Mouse (Mus musculus) Patski (cell line): ENCODE measurements at regions not wholly inside any gene's neighbourhood (a gene's known extent, or its start where the extent isn't known, plus 50 kb on each side); places are given as distances from the start of the nearest gene placed in this dataset.

ENCODE experiments used
- ATAC-seq: fragments of 100-300 bp; one replicate; pipeline ENCODE4 v1.8.0; 2021
- CTCF ChIA-PET: fragments of 350-600 bp; sonication (Branson Sonifier 250); formaldehyde crosslinking; loops from one replicate; lab custom pipeline; 2022; ENCODE audit warnings: inconsistent platforms; lab: Charles Lee
- POLR2A ChIA-PET: fragments of 350-600 bp; sonication (Branson Sonifier 250); formaldehyde crosslinking; loops from one replicate; lab custom pipeline; 2022; ENCODE audit warnings: antibody characterized with exemption, inconsistent platforms; lab: Charles Lee
- DNase-seq: peaks from one replicate; pipeline ENCODE4 v3.0.0-alpha.2; 2011; ENCODE audit warnings: low read depth, low spot score
- H3K27me3 ChIP-seq: fragments of 371-371 bp; one replicate; pipeline ENCODE4 v1.5.1; 2021
- CTCF ChIP-seq: fragments of 100-300 bp; IDR thresholded peaks from one replicate; pipeline ENCODE4 v1.5.1; 2021
- in situ Hi-C: fragments of 300-500 bp; cut with MboI; formaldehyde crosslinking; loops from 3 replicates; pipeline ENCODE4 v1.11.1; 2018; ENCODE audit warnings: low pct_unique_long_range_greater_than_20kb, mixed read lengths

GRCm38 (mm10) chr3:56660594-56660993 is 477.1 kb upstream of the Nbea start:
- POLR2A ChIA-PET: no interaction called here
- CTCF ChIA-PET: no interaction called here
- in situ Hi-C loops: no loop called here
- ATAC-seq: no peak
- no peak for DNase-seq
- H3K27me3 ChIP-seq: peaks cover 32% of the 10 kb centered on the region
- no peak for TF ChIP-seq CTCF

GRCm38 (mm10) chr3:56647313-56647712 is 463.8 kb upstream of the Nbea start:
- in situ Hi-C loops: no loop called here
- H3K27me3 ChIP-seq: peaks cover 37% of the 10 kb centered on the region
- POLR2A ChIA-PET: no interaction called here
- no peak for DNase-seq
- CTCF ChIA-PET: no interaction called here
- TF ChIP-seq CTCF: no peak
- no peak for ATAC-seq
